Mouse (Mus musculus) neural tube, embryonic 12.5 days (tissue): Measurements from ENCODE around the gene Casq2. TPM values are rescaled to one million over a fixed set of nuclear protein-coding genes. Genes with fewer than 3 reads are reported as not detected.

Experiments used
- ATAC-seq: fragments of 200-750 bp; cut with Nextera tagmentation; 2 replicates; pipeline ENCODE4 v1.8.0; 2017; ENCODE audit warnings: low read depth, mild to moderate bottlenecking, moderate TSS enrichment, moderate library complexity; ENCODE audit not compliant: low FRiP score
- H3K27ac ChIP-seq: fragments of 300-500 bp; sonication (generic); 2 replicates; pipeline ENCODE4 v1.5.1; 2016
- H3K27me3 ChIP-seq: fragments of 300-500 bp; sonication (generic); replicated peaks from 2 replicates; pipeline ENCODE4 v1.6.1; 2016; ENCODE audit warnings: mild to moderate bottlenecking
- H3K36me3 ChIP-seq: fragments of 300-500 bp; sonication (generic); 2 replicates; pipeline ENCODE4 v1.6.1; 2016; ENCODE audit warnings: mild to moderate bottlenecking
- H3K4me1 ChIP-seq: fragments of 300-500 bp; sonication (generic); 2 replicates; pipeline ENCODE4 v1.6.1; 2016
- H3K4me2 ChIP-seq: fragments of 300-500 bp; sonication (generic); replicated peaks from 2 replicates; pipeline ENCODE4 v1.6.1; 2016; ENCODE audit warnings: mild to moderate bottlenecking
- H3K4me3 ChIP-seq: fragments of 300-500 bp; sonication (generic); 2 replicates; pipeline ENCODE4 v1.5.1; 2016
- H3K9ac ChIP-seq: fragments of 300-500 bp; sonication (generic); 2 replicates; pipeline ENCODE4 v1.6.1; 2016; ENCODE audit warnings: mild to moderate bottlenecking
- H3K9me3 ChIP-seq: fragments of 300-500 bp; sonication (generic); 2 replicates; pipeline ENCODE4 v1.6.1; 2016; ENCODE audit warnings: mild to moderate bottlenecking
- WGBS: fragments of 180-500 bp; shearing (Covaris S2); methylation state at CpG from one replicate; pipeline ENCODE4 v1.1.7; 2016; 5-methylcytosine and 5-hydroxymethylcytosine counted together
- polyA plus RNA-seq: library from polyadenylated mRNA; unstranded; fragments of >200 nt; fragmentation: Nextera tagmentation; extraction: Ambion mirVana; gene quantifications from 2 replicates; pipeline ENCODE4 v1.2.1, GENCODE M21; 2016

Gene Casq2
- polyA plus RNA-seq, 1 experiment from 2014 or later: 4.3 TPM

- Histone ChIP-seq H3K27ac (no peak overlapping the region), H3K4me1 (peaks cover 48% of the 10 kb centered on the region), H3K9me3 (no peaks in the 10 kb centered on the region; the same call in 1 of the 2 replicates), H3K4me2 (no peak overlapping the region), H3K36me3 (no peaks in the 10 kb centered on the region), H3K9ac (no peak overlapping the region), H3K4me3 (no peak overlapping the region), H3K27me3 (peaks cover 17% of the 10 kb centered on the region; the same call in 1 of the 2 replicates)
- no peak for ATAC-seq
Observed at GRCm38 (mm10) chr3:102190642-102191041, 104.4 kb downstream of the Casq2 start.

GRCm38 (mm10) chr3:102191575-102191974 lies 105.4 kb downstream of the Casq2 start:
- no peaks in the 10 kb centered on the region for H3K36me3 ChIP-seq
- no peak overlapping the region for H3K27ac ChIP-seq
- H3K9ac ChIP-seq: no peak overlapping the region
- peaks cover 20% of the 10 kb centered on the region; the same call in 1 of the 2 replicates for H3K27me3 ChIP-seq
- peaks cover 51% of the 10 kb centered on the region for H3K4me1 ChIP-seq
- no peak overlapping the region for H3K4me2 ChIP-seq
- no peaks in the 10 kb centered on the region for H3K9me3 ChIP-seq
- ATAC-seq: no peak
- no peak overlapping the region for H3K4me3 ChIP-seq
- 71% methylated on average over 3 of the region's 3 CpGs for WGBS

DNA sequence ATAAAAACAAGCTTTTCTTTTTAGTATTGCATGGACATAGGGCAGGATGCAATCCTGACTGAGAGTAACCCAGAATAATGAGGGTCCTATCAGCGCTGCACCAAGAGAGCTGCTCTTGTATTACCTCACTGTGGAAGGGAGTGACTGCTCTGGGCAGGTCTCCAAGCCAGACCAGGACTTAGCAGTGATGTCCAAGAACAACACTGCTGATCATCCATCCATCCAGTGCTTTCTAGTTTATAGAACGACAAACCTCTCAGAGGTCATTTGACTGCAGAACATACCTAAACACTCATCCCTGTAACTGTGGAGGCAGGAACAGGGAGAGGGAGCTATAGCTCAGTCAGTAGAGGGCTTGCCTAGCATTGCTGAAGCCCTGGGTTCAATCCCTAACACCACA lies 106.4 kb downstream of the Casq2 start:
- H3K9me3 ChIP-seq: no peaks in the 10 kb centered on the region
- H3K4me2 ChIP-seq: peak overlapping the region; percentile 49; the same call in 1 of the 2 replicates
- ATAC-seq: no peak
- 63% methylated on average over 2 of the region's 2 CpGs for whole genome bisulfite sequencing
- no peaks in the 10 kb centered on the region for H3K36me3 ChIP-seq
- peaks cover 20% of the 10 kb centered on the region; the same call in 1 of the 2 replicates for H3K27me3 ChIP-seq
- H3K27ac ChIP-seq: no peak overlapping the region
- H3K4me3 ChIP-seq: no peak overlapping the region
- H3K9ac ChIP-seq: no peak overlapping the region
- H3K4me1 ChIP-seq: peaks cover 54% of the 10 kb centered on the region

DNA sequence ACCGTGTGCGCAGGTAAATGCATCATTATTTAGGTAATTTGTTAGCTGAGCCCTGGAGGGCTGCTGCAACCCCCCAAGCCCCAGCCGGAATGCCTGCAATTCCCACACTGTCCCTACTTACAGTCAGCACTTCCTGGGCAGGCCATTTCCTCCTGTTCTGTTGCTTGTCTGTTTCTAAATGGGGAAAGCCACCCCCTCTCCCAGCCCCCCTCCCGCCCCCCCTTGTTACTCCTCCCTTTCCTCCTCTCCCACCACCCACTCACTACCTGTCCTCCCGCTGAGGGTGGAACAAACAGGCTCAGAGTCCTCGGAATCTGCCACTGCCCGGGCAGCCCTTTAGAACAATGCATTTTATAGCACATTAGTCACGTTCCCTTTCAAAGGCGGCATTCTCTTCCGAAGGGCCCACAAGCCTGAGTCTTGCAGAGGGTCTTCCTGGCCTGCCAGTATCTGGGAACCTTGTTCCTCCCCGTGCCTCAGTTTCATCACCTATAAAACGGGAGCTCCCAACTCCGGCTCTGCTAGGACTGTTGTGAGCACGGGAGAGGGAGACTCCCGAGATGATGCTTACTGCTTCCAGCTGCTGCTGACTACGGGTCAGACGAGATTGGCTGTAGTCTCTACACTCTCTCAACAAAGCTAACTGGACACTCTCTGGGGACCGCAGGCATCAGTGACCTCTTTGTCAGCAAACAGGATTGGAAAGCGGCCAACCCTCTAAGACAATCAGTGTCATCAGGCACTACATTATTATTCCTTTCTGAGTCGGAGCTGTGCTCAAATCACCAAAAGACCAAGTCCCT lies 107.5 kb downstream of the Casq2 start:
- peak; percentile 29 for ATAC-seq
- H3K36me3 ChIP-seq: no peaks in the 10 kb centered on the region
- peaks cover 64% of the 10 kb centered on the region for H3K4me1 ChIP-seq
- 0 out of 2 replicates have a peak overlapping the region, but pooled peaks have one; percentile 7 for H3K27ac ChIP-seq
- no peak overlapping the region for H3K4me3 ChIP-seq
- H3K27me3 ChIP-seq: peaks cover 24% of the 10 kb centered on the region
- H3K4me2 ChIP-seq: peak overlapping the region; percentile 49
- peak overlapping the region; percentile 36 for H3K9ac ChIP-seq
- no peaks in the 10 kb centered on the region for H3K9me3 ChIP-seq
- WGBS: 3% methylated on average over 19 of the region's 20 CpGs

DNA sequence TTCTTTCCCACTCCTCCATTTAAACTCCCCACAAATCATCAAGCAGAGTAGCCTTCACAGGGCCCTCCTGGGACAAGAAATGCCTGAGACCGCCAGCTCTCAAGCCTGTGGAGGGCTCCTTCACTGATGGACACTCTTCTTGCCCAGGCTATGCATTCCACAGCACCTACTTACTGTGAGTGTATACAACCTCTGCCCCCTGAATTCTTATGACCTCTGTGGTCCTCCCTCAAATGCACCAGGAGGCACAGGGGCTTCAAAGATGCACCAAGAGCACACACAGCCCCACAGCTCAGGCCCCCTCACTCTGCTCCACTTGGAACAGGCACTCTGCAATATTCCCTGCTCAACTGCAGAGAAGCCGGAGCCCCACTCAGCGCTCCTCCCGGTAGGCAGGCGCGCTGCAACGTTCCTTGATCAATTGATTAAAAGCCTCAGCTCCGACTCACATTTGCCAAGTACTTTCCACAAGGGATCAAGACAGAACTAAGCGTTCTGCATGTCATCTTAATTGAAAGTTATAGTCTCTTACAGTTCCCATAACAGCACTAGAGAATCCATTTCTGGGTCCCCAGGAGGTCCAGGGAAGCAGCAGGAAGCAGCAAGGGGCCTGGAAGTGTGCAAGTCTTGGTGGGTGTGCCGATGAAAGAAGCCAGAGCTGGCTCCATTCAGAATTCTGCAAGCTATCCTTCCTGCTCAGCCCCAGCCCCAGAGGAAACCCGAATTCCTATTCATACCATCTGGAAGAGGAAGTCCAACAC lies 108.3 kb downstream of the Casq2 start:
- Histone ChIP-seq H3K27me3 (peaks cover 26% of the 10 kb centered on the region), H3K4me2 (peak overlapping the region; percentile 49), H3K9ac (no peak overlapping the region), H3K4me3 (no peak overlapping the region), H3K36me3 (no peaks in the 10 kb centered on the region), H3K27ac (peak overlapping the region; percentile 1; the same call in 1 of the 2 replicates), H3K9me3 (no peaks in the 10 kb centered on the region), H3K4me1 (peaks cover 61% of the 10 kb centered on the region)
- 0 out of 2 replicates have a peak, but pooled peaks have one; percentile 12 for ATAC-seq
- 1% methylated on average over 11 of the region's 11 CpGs for WGBS

- H3K4me1 ChIP-seq: peaks cover 61% of the 10 kb centered on the region
- H3K9ac ChIP-seq: no peak overlapping the region
- H3K4me3 ChIP-seq: no peak overlapping the region
- H3K9me3 ChIP-seq: no peaks in the 10 kb centered on the region
- no peak for ATAC-seq
- no peak overlapping the region for H3K4me2 ChIP-seq
- peaks cover 26% of the 10 kb centered on the region for H3K27me3 ChIP-seq
- no peaks in the 10 kb centered on the region for H3K36me3 ChIP-seq
- H3K27ac ChIP-seq: no peak overlapping the region
- 21% methylated on average over 2 of the region's 2 CpGs for WGBS
Observed at GRCm38 (mm10) chr3:102195762-102196161, 109.5 kb downstream of the Casq2 start.

Other genes with a start within 250 kb of the Casq2 start
- gene Mab21l3, start 237.5 kb upstream of the Casq2 start, polyA plus RNA-seq: 0.40 and 0.77 TPM in 2 replicates
- 8.9 and 10.4 TPM in 2 replicates for gene Slc22a15, start 162.0 kb upstream of the Casq2 start, polyA plus RNA-seq
- 119 and 140 TPM in 2 replicates for gene Nhlh2, start 76.3 kb upstream of the Casq2 start, polyA plus RNA-seq
- gene Vangl1, start 118.3 kb downstream of the Casq2 start, polyA plus RNA-seq: 12.3 and 14.9 TPM in 2 replicates